Mouse (Mus musculus) forebrain, embryonic 13.5 days (tissue): ENCODE results near the gene Apoe. TPM values are rescaled to one million over a fixed set of nuclear protein-coding genes. Genes with fewer than 3 reads are reported as not detected.

Source experiments
- ATAC-seq: fragments of 200-750 bp; cut with Nextera tagmentation; 2 replicates; pipeline ENCODE4 v1.8.0; 2017
- H3K27ac ChIP-seq: fragments of 300-500 bp; sonication (generic); 2 replicates; pipeline ENCODE4 v1.5.1; 2015; ENCODE audit warnings: inconsistent platforms, mild to moderate bottlenecking, moderate library complexity
- H3K27me3 ChIP-seq: fragments of 300-500 bp; sonication (generic); 2 replicates; pipeline ENCODE4 v1.6.1; 2015; ENCODE audit warnings: mild to moderate bottlenecking, inconsistent platforms
- H3K36me3 ChIP-seq: fragments of 300-500 bp; sonication (generic); 2 replicates; pipeline ENCODE4 v1.6.1; 2015; ENCODE audit warnings: mild to moderate bottlenecking, inconsistent platforms; ENCODE audit not compliant: poor library complexity, severe bottlenecking
- H3K4me1 ChIP-seq: fragments of 300-500 bp; sonication (generic); 2 replicates; pipeline ENCODE4 v1.6.1; 2015; ENCODE audit warnings: inconsistent platforms
- H3K4me2 ChIP-seq: fragments of 300-500 bp; sonication (generic); 2 replicates; pipeline ENCODE4 v1.6.1; 2015; ENCODE audit warnings: inconsistent platforms, mild to moderate bottlenecking, moderate library complexity
- H3K4me3 ChIP-seq: fragments of 300-500 bp; sonication (generic); 2 replicates; pipeline ENCODE4 v1.5.1; 2015; ENCODE audit warnings: mild to moderate bottlenecking, inconsistent platforms
- H3K9ac ChIP-seq: fragments of 300-500 bp; sonication (generic); 2 replicates; pipeline ENCODE4 v1.6.1; 2015; ENCODE audit warnings: mild to moderate bottlenecking, inconsistent platforms
- H3K9me3 ChIP-seq: fragments of 300-500 bp; sonication (generic); replicated peaks from 2 replicates; pipeline ENCODE4 v1.6.1; 2016; ENCODE audit warnings: inconsistent platforms
- WGBS: fragments of 180-500 bp; shearing (Covaris S2); methylation state at CpG from one replicate; pipeline ENCODE4 v1.1.7; 2015; 5-methylcytosine and 5-hydroxymethylcytosine counted together
- polyA plus RNA-seq: library from polyadenylated mRNA; unstranded; fragments of >200 nt; fragmentation: Nextera tagmentation; extraction: Ambion mirVana; gene quantifications from 2 replicates; pipeline ENCODE4 v1.2.1, GENCODE M21; 2015

Gene Apoe
- polyA plus RNA-seq, 1 experiment from 2014 or later = 118 TPM

GRCm38 (mm10) chr7:19714836-19715235, 15.8 kb upstream of the Apoe start:
- Histone ChIP-seq H3K9ac (peak overlapping the region; percentile 95), H3K36me3 (peaks cover 51% of the 10 kb centered on the region), H3K4me3 (peak overlapping the region; percentile 100), H3K27me3 (no peaks in the 10 kb centered on the region), H3K4me1 (peaks cover 23% of the 10 kb centered on the region), H3K27ac (peak overlapping the region; percentile 70), H3K9me3 (no peaks in the 10 kb centered on the region), H3K4me2 (peak overlapping the region; percentile 98)
- no peak for ATAC-seq
- WGBS = 0% methylated on average over 39 of the region's 39 CpGs

- ATAC-seq = no peak
- Histone ChIP-seq H3K4me3 (peak overlapping the region; percentile 100; the same call in 1 of the 2 replicates), H3K4me1 (peaks cover 23% of the 10 kb centered on the region), H3K36me3 (peaks cover 56% of the 10 kb centered on the region), H3K27me3 (no peaks in the 10 kb centered on the region), H3K9ac (no peak overlapping the region), H3K4me2 (peak overlapping the region; percentile 98; the same call in 1 of the 2 replicates), H3K27ac (no peak overlapping the region), H3K9me3 (no peaks in the 10 kb centered on the region)
- 89% methylated on average over 9 of the region's 9 CpGs for WGBS
Measured at GRCm38 (mm10) chr7:19713598-19713997, 14.6 kb upstream of the Apoe start.

GRCm38 (mm10) chr7:19713196-19713595, 14.2 kb upstream of the Apoe start:
- Histone ChIP-seq H3K9me3 (no peaks in the 10 kb centered on the region), H3K4me3 (no peak overlapping the region), H3K4me2 (no peak overlapping the region), H3K27ac (no peak overlapping the region), H3K27me3 (no peaks in the 10 kb centered on the region), H3K36me3 (peaks cover 58% of the 10 kb centered on the region), H3K4me1 (peaks cover 23% of the 10 kb centered on the region), H3K9ac (no peak overlapping the region)
- WGBS = 62% methylated on average over 4 of the region's 4 CpGs
- no peak for ATAC-seq

- Histone ChIP-seq H3K4me2 (no peak overlapping the region), H3K4me3 (no peak overlapping the region), H3K4me1 (peaks cover 23% of the 10 kb centered on the region), H3K27ac (no peak overlapping the region), H3K9ac (no peak overlapping the region), H3K9me3 (no peaks in the 10 kb centered on the region), H3K36me3 (peaks cover 64% of the 10 kb centered on the region), H3K27me3 (no peaks in the 10 kb centered on the region)
- 77% methylated on average over 4 of the region's 4 CpGs for WGBS
- ATAC-seq = no peak
Measured at GRCm38 (mm10) chr7:19712414-19712813, 13.4 kb upstream of the Apoe start.

GRCm38 (mm10) chr7:19710650-19711049, 11.7 kb upstream of the Apoe start:
- Histone ChIP-seq H3K4me3 (no peak overlapping the region), H3K27ac (no peak overlapping the region), H3K9me3 (no peaks in the 10 kb centered on the region), H3K36me3 (peaks cover 74% of the 10 kb centered on the region), H3K9ac (no peak overlapping the region), H3K27me3 (no peaks in the 10 kb centered on the region), H3K4me2 (no peak overlapping the region), H3K4me1 (peaks cover 16% of the 10 kb centered on the region)
- ATAC-seq = no peak
- WGBS = 94% methylated on average over 10 of the region's 10 CpGs

GRCm38 (mm10) chr7:19705271-19705670, 6.3 kb upstream of the Apoe start:
- ATAC-seq = no peak
- Histone ChIP-seq H3K36me3 (peaks cover 81% of the 10 kb centered on the region), H3K4me1 (peaks cover 4% of the 10 kb centered on the region; the same call in 1 of the 2 replicates)

GRCm38 (mm10) chr7:19704475-19704874, 5.5 kb upstream of the Apoe start:
- Histone ChIP-seq H3K4me3 (no peak overlapping the region), H3K9ac (no peak overlapping the region), H3K27me3 (no peaks in the 10 kb centered on the region), H3K4me2 (no peak overlapping the region), H3K9me3 (no peaks in the 10 kb centered on the region), H3K27ac (no peak overlapping the region), H3K36me3 (peaks cover 73% of the 10 kb centered on the region), H3K4me1 (peaks cover 6% of the 10 kb centered on the region)
- WGBS = 89% methylated on average over 4 of the region's 4 CpGs
- no peak for ATAC-seq

More at GRCm38 (mm10) chr7:19705271-19705670, 6.3 kb upstream of the Apoe start:
- no peak overlapping the region for H3K4me3 ChIP-seq
- no peak overlapping the region for H3K27ac ChIP-seq
- no peak overlapping the region for H3K9ac ChIP-seq
- H3K27me3 ChIP-seq = no peaks in the 10 kb centered on the region
- no peak overlapping the region for H3K4me2 ChIP-seq
- no peaks in the 10 kb centered on the region for H3K9me3 ChIP-seq
- WGBS = 92% methylated on average over 7 of the region's 7 CpGs

- peaks cover 61% of the 10 kb centered on the region for H3K36me3 ChIP-seq
Measured at GRCm38 (mm10) chr7:19702859-19703555, 4.0 kb upstream of the Apoe start.

GRCm38 (mm10) chr7:19701069-19701761, 2.2 kb upstream of the Apoe start:
- H3K4me2 ChIP-seq = no peak overlapping the region
- 30% methylated on average over 20 of the region's 22 CpGs for WGBS
- no peak overlapping the region; the same call in 1 of the 2 replicates for H3K9ac ChIP-seq
- 0 out of 2 replicates have a peak, but pooled peaks have one; percentile 48 for ATAC-seq
- peak overlapping the region; percentile 48 for H3K27ac ChIP-seq
- peaks cover 22% of the 10 kb centered on the region for H3K4me1 ChIP-seq
- H3K4me3 ChIP-seq = no peak overlapping the region
- 0 out of 2 replicates have a peak, but pooled peaks cover 3% of the 10 kb centered on the region for H3K9me3 ChIP-seq
- H3K27me3 ChIP-seq = 0 out of 2 replicates have a peak, but pooled peaks cover 3% of the 10 kb centered on the region
- peaks cover 51% of the 10 kb centered on the region for H3K36me3 ChIP-seq

More at GRCm38 (mm10) chr7:19702859-19703555, 4.0 kb upstream of the Apoe start:
- no peak overlapping the region for H3K4me2 ChIP-seq
- no peak overlapping the region for H3K9ac ChIP-seq
- H3K4me1 ChIP-seq = peaks cover 21% of the 10 kb centered on the region
- WGBS = 93% methylated on average over 15 of the region's 16 CpGs
- no peak overlapping the region for H3K4me3 ChIP-seq
- no peaks in the 10 kb centered on the region for H3K9me3 ChIP-seq
- H3K27me3 ChIP-seq = no peaks in the 10 kb centered on the region
- no peak overlapping the region for H3K27ac ChIP-seq
- no peak for ATAC-seq

GRCm38 (mm10) chr7:19700299-19701068, 1.5 kb upstream of the Apoe start:
- peaks cover 50% of the 10 kb centered on the region for H3K36me3 ChIP-seq
- H3K9me3 ChIP-seq = 0 out of 2 replicates have a peak, but pooled peaks cover 3% of the 10 kb centered on the region
- no peak overlapping the region for H3K4me2 ChIP-seq
- no peak for ATAC-seq
- no peak overlapping the region; the same call in 1 of the 2 replicates for H3K9ac ChIP-seq
- 69% methylated on average over 12 of the region's 12 CpGs for WGBS
- H3K4me1 ChIP-seq = peaks cover 22% of the 10 kb centered on the region
- H3K27me3 ChIP-seq = 0 out of 2 replicates have a peak, but pooled peaks cover 3% of the 10 kb centered on the region
- no peak overlapping the region for H3K27ac ChIP-seq
- H3K4me3 ChIP-seq = no peak overlapping the region

GRCm38 (mm10) chr7:19699827-19700148, 800 bp upstream of the Apoe start:
- Histone ChIP-seq H3K9me3 (0 out of 2 replicates have a peak, but pooled peaks cover 3% of the 10 kb centered on the region), H3K27ac (no peak overlapping the region), H3K4me1 (peaks cover 22% of the 10 kb centered on the region), H3K4me3 (no peak overlapping the region), H3K9ac (no peak overlapping the region), H3K36me3 (peaks cover 43% of the 10 kb centered on the region), H3K4me2 (no peak overlapping the region), H3K27me3 (0 out of 2 replicates have a peak, but pooled peaks cover 3% of the 10 kb centered on the region)
- ATAC-seq = no peak
- 80% methylated on average over 4 of the region's 4 CpGs for WGBS
